Mouse (Mus musculus) forebrain, postnatal 0 days (tissue): ENCODE data around the gene Phgdh. TPM values are rescaled to one million over a fixed set of nuclear protein-coding genes. Genes with fewer than 3 reads are reported as not detected.

Source experiments
- ATAC-seq: fragments of 200-750 bp; cut with Nextera tagmentation; 2 replicates; pipeline ENCODE4 v1.8.0; 2017; ENCODE audit warnings: mild to moderate bottlenecking, moderate library complexity
- DNase-seq: peaks from one replicate; pipeline ENCODE4 v3.0.0-alpha.2; 2015
- H3K27ac ChIP-seq: fragments of 300-500 bp; sonication (generic); 2 replicates; pipeline ENCODE4 v1.5.1; 2014; ENCODE audit warnings: low read depth, mild to moderate bottlenecking, antibody characterized with exemption, low read length, moderate library complexity, mixed read lengths
- H3K27me3 ChIP-seq: fragments of 300-500 bp; sonication (generic); 2 replicates; pipeline ENCODE4 v1.6.1; 2014; ENCODE audit warnings: mild to moderate bottlenecking, low read length, mixed read lengths; ENCODE audit not compliant: insufficient read depth
- H3K36me3 ChIP-seq: fragments of 300-500 bp; sonication (generic); 2 replicates; pipeline ENCODE4 v1.6.1; 2014; ENCODE audit warnings: mild to moderate bottlenecking, moderate library complexity; ENCODE audit not compliant: insufficient read depth
- H3K4me1 ChIP-seq: fragments of 300-500 bp; sonication (generic); 2 replicates; pipeline ENCODE4 v1.6.1; 2014; ENCODE audit warnings: antibody characterized with exemption; ENCODE audit not compliant: insufficient read depth
- H3K4me2 ChIP-seq: fragments of 300-500 bp; sonication (generic); 2 replicates; pipeline ENCODE4 v1.6.1; 2014; ENCODE audit warnings: low read depth, mild to moderate bottlenecking, moderate library complexity
- H3K4me3 ChIP-seq: fragments of 300-500 bp; sonication (generic); 2 replicates; pipeline ENCODE4 v1.5.1; 2014; ENCODE audit warnings: low read depth, low read length, mixed read lengths
- H3K9ac ChIP-seq: fragments of 300-500 bp; sonication (generic); 2 replicates; pipeline ENCODE4 v1.6.1; 2014; ENCODE audit warnings: mild to moderate bottlenecking
- H3K9me3 ChIP-seq: fragments of 300-500 bp; sonication (generic); 2 replicates; pipeline ENCODE4 v1.6.1; 2016; ENCODE audit warnings: low read length
- CTCF ChIP-seq: sonication (generic); IDR thresholded peaks from 2 replicates; pipeline ENCODE4 v1.5.1; 2016; ENCODE audit warnings: antibody characterized with exemption, control low read depth, low read depth
- WGBS: fragments of 180-500 bp; shearing (Covaris S2); extraction: QIAGEN DNeasy Blood & Tissue Kit; methylation state at CpG from one replicate; pipeline ENCODE4 v1.1.7; 2014; 5-methylcytosine and 5-hydroxymethylcytosine counted together
- polyA plus RNA-seq: library from polyadenylated mRNA; unstranded; fragments of >200 nt; fragmentation: Nextera tagmentation; extraction: Ambion mirVana; gene quantifications from 2 replicates; pipeline ENCODE4 v1.2.1, GENCODE M21; 2015
- total RNA-seq: library from RNA; depleted of rRNA; stranded (reverse); fragments of >200 nt; gene quantifications from 2 replicates; pipeline ENCODE4 v1.2.3, GENCODE M21; 2014

Phgdh gene
- total and polyA plus RNA-seq, 2 experiments from 2014 or later: 151 to 160 TPM

DNA sequence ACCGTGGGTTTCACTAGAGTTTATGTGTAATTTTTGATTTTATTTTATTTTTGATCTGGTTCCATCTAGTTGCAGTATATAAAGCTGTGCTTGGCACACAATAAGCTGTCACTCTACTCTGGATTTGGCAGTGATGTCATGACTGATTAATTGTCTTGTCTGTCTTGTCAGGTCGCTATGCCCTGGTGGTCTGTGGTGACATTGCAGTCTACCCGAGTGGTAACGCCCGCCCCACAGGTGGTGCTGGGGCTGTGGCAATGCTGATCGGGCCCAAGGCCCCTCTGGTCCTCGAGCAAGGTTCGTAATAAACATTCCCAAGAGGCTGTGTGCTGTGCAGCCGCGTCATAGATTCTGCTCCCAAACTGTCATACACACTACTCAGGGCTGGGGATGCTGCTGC, 43.8 kb downstream of the Phgdh start:
- Histone ChIP-seq H3K27me3 (no peaks in the 10 kb centered on the region), H3K4me2 (no peak overlapping the region), H3K9ac (no peak overlapping the region), H3K36me3 (no peaks in the 10 kb centered on the region), H3K4me1 (no peaks in the 10 kb centered on the region), H3K27ac (no peak overlapping the region), H3K9me3 (no peaks in the 10 kb centered on the region), H3K4me3 (no peak overlapping the region)
- ATAC-seq (no peak), DNase-seq (no peak)
- TF ChIP-seq CTCF: no peak
- WGBS: 73% methylated on average over 10 of the region's 10 CpGs

DNA sequence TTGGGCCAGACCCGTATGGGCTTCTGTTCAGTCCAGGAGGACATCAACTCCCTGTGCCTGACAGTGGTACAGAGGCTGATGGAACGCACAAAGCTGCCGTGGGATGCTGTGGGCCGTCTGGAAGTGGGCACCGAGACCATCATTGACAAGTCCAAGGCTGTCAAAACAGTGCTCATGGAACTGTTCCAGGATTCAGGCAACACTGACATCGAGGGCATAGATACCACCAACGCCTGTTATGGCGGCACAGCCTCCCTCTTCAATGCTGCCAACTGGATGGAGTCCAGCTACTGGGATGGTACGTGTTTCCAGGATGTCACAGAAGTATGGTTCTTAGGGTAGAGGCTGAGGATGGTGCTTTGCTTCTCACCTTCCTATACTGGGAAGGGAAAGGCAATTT, 48.7 kb downstream of the Phgdh start:
- H3K9ac ChIP-seq: no peak overlapping the region
- no peaks in the 10 kb centered on the region for H3K36me3 ChIP-seq
- H3K4me2 ChIP-seq: no peak overlapping the region
- no peaks in the 10 kb centered on the region for H3K4me1 ChIP-seq
- no peak overlapping the region for H3K4me3 ChIP-seq
- no peak for TF ChIP-seq CTCF
- H3K27me3 ChIP-seq: no peaks in the 10 kb centered on the region
- no peaks in the 10 kb centered on the region for H3K9me3 ChIP-seq
- no peak for DNase-seq
- no peak for ATAC-seq
- 81% methylated on average over 9 of the region's 9 CpGs for WGBS
- no peak overlapping the region for H3K27ac ChIP-seq

DNA sequence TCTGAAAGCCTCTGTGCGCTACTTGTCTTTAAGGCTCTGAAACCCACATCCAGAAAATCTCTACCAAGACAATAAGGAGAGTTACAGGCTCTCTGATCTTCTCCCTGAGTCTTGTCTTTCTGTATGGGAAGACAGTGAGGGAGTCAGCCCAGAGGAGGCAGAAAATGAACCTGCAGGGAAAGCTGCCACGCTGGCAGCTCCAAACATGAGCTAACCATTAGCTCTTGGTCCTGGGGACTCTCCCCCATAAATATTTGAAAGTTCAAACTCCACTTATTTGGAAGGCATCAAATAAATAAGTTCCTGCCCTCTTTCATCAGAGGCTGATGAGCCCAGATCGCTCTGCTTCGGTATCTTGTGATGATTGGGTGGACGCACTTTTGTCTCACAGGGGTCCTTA, 56.6 kb downstream of the Phgdh start:
- H3K4me1 ChIP-seq: no peaks in the 10 kb centered on the region
- no peak overlapping the region for H3K9ac ChIP-seq
- H3K27me3 ChIP-seq: no peaks in the 10 kb centered on the region
- H3K27ac ChIP-seq: no peak overlapping the region
- H3K4me2 ChIP-seq: no peak overlapping the region
- no peak for ATAC-seq
- no peak for DNase-seq
- 92% methylated on average over 5 of the region's 5 CpGs for WGBS
- TF ChIP-seq CTCF: no peak
- H3K9me3 ChIP-seq: no peaks in the 10 kb centered on the region
- H3K4me3 ChIP-seq: no peak overlapping the region
- no peaks in the 10 kb centered on the region for H3K36me3 ChIP-seq

DNA sequence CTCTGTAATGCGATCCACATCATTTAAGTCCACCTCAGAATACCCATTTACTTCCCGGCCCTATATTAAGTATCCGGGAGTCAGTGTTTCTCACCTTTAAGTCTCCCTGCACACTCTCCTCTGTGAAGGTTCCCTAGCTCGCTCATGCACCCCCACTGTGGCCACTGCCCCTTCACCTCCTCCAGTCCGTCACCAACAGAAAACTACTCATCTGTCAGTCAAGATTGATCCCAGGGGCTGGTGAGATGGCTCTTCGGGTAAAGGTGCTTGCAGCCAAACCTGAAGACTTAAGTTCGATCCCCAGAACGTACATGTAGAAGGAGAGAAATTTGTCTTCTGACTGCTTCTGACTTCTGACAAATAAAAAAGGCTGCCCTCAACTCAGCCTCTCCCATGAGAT, 57.4 kb downstream of the Phgdh start:
- no peak overlapping the region for H3K4me3 ChIP-seq
- no peaks in the 10 kb centered on the region for H3K4me1 ChIP-seq
- no peak overlapping the region for H3K4me2 ChIP-seq
- no peak for ATAC-seq
- H3K27me3 ChIP-seq: no peaks in the 10 kb centered on the region
- H3K27ac ChIP-seq: no peak overlapping the region
- no peaks in the 10 kb centered on the region for H3K9me3 ChIP-seq
- DNase-seq: no peak
- 93% methylated on average over 8 of the region's 8 CpGs for WGBS
- H3K9ac ChIP-seq: no peak overlapping the region
- TF ChIP-seq CTCF: no peak
- no peaks in the 10 kb centered on the region for H3K36me3 ChIP-seq

DNA sequence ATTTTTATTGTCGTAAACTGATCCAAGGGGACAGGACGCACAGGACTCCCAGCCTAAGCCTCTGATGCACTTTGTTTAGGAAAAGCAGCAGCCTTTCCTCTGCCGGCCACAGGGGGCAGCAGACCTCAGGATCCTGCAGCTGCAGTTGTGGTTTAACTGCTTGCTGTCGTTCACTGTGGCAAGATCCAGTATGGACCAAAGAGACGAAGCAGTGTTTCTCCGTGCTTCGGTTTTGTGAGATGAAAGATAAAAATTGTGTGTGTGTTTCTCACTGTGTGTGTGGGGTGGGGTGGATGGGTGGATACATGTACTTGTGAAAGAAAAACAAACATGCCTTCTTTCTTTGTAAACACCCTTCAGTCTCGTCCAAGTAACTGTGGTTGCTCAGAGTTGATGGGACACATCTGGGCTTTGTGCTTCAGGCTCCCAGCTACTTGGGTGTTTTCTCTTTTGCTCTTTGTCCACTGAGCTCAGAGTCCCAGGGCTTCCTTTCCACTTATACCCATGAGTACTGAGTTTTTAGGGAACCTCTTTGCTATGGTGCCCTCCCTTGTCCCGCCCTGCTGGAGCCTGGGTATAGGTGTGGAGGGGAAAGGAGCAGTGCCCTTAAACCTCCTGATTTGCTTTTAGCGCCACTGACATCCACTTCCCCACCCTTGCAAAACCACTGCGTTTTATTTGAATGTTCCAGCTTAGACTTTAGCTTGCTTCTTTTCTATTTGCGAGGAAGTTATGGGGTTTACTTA, 58.7 kb downstream of the Phgdh start:
- Histone ChIP-seq H3K27me3 (no peaks in the 10 kb centered on the region), H3K9ac (no peak overlapping the region), H3K4me2 (no peak overlapping the region; the same call in 1 of the 2 replicates), H3K9me3 (no peaks in the 10 kb centered on the region), H3K36me3 (no peaks in the 10 kb centered on the region), H3K4me3 (no peak overlapping the region), H3K27ac (no peak overlapping the region), H3K4me1 (no peaks in the 10 kb centered on the region)
- 41% methylated on average over 12 of the region's 12 CpGs for WGBS
- ATAC-seq (peak; percentile 93), DNase-seq (peak; percentile 77)
- TF ChIP-seq CTCF: peak; percentile 93

DNA sequence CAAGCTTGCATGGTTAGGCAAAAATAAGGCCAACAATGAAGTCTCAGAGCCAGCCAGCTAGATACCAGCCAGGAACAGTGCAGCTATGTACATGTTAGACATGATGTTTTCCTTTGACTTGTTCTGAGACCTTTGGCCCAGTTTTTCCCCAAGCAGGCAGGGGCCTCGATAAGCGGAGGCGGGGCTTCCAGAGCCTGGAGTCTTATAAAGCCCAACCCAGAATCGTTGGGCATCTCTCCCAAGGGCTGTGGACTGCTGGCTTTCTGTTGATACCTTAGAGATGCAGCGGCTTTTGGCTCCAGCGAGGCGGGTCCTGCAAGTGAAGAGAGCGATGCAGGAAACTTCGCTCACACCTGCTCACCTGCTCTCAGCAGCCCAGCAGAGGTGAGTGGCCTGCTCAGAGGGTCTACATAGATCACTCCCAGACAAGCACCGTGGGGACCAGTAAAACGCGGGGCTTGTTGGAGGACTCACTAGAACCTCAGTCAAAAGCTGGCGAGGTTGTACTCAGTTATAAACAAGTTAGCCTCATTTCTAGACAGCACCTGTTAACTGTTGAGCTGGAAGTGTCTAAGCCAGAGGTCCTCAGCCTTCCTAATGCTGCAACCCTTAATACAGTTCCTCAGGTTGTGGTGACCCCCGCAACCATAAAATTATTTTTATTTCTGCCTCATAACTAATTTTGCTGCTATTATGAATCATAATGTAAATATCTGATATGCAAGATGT, 59.4 kb downstream of the Phgdh start, which contains the start of gene Hmgcs2:
TSS of gene Hmgcs2 (plus strand) at position 232 of the 729 bp plus-strand sequence.
- 62% methylated on average over 14 of the region's 14 CpGs for WGBS
- DNase-seq: peak; percentile 8
- H3K4me1 ChIP-seq: no peaks in the 10 kb centered on the region
- H3K9me3 ChIP-seq: no peaks in the 10 kb centered on the region
- no peak within 1 kb of the TSS for H3K4me3 ChIP-seq
- TF ChIP-seq CTCF: no peak
- no peaks in the 10 kb centered on the region for H3K27me3 ChIP-seq
- no peak within 1 kb of the TSS for H3K9ac ChIP-seq
- no peaks in the 10 kb centered on the region for H3K36me3 ChIP-seq
- ATAC-seq: peak; percentile 28
- H3K27ac ChIP-seq: no peak within 1 kb of the TSS
- no peak within 1 kb of the TSS; the same call in 1 of the 2 replicates for H3K4me2 ChIP-seq

DNA sequence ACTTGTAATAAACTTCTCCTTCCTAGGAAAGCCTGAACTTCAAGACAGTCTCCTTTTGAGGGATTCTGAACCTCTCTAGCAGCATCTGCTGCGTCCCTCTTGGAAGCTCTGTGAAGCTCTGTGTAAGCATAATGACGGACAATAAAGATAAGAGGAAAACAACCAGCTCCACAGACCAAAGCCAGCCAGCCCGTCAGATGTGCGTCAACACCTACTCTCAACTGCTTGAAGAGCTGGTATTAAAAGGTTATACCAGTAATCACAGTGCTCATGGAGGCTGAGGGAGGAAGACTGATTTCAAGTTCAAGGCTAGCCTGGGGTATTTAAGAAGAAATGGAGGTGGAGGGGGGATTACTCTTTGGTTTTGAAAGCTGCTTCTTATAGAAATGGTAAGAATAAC, 60.1 kb downstream of the Phgdh start:
- WGBS: 79% methylated on average over 4 of the region's 4 CpGs
- Histone ChIP-seq H3K4me1 (no peaks in the 10 kb centered on the region), H3K9ac (no peak overlapping the region), H3K4me2 (no peak overlapping the region), H3K36me3 (no peaks in the 10 kb centered on the region), H3K4me3 (no peak overlapping the region), H3K9me3 (no peaks in the 10 kb centered on the region), H3K27me3 (no peaks in the 10 kb centered on the region), H3K27ac (no peak overlapping the region)
- DNase-seq (no peak), ATAC-seq (no peak)
- no peak for TF ChIP-seq CTCF
